Mouse (Mus musculus): ENCODE measurements around the gene Acta1. TPM values are rescaled to one million over a fixed set of nuclear protein-coding genes. Genes with fewer than 3 reads are reported as not detected.

Gene Acta1
- polyA plus RNA-seq (2015; fragmentation: Nextera tagmentation; extraction: Ambion mirVana): 396 and 411 TPM in 2 replicates

- peak; percentile 22; the same call in 1 of the 2 replicates for ATAC-seq (ENCODE audit: low FRiP score, low read depth)
- H3K9me3 ChIP-seq: no peaks in the 10 kb centered on the region
- H3K4me3 ChIP-seq: peak within 1 kb of the TSS; percentile 7
- no peak within 1 kb of the TSS for H3K27ac ChIP-seq
- H3K36me3 ChIP-seq: peaks cover 11% of the 10 kb centered on the region
- peaks cover 16% of the 10 kb centered on the region for H3K4me1 ChIP-seq
- H3K27me3 ChIP-seq: peaks cover 80% of the 10 kb centered on the region
- 18% methylated on average over 15 of the region's 15 CpGs for WGBS
- H3K9ac ChIP-seq: no peak within 1 kb of the TSS
- no peak within 1 kb of the TSS for H3K4me2 ChIP-seq (replicated peaks)
Measured at GRCm38 (mm10) chr8:123894502-123895097, at the start of gene Acta1. Acta1 (minus strand) TSS chr8:123894751.

GRCm38 (mm10) chr8:123929026-123929425 lies 34.5 kb upstream of the Acta1 start:
- no peak overlapping the region for H3K4me3 ChIP-seq
- H3K9ac ChIP-seq: no peak overlapping the region
- no peak for ATAC-seq (ENCODE audit: low FRiP score, low read depth)
- peaks cover 80% of the 10 kb centered on the region for H3K36me3 ChIP-seq
- H3K4me2 ChIP-seq (replicated peaks): no peak overlapping the region
- H3K4me1 ChIP-seq: no peaks in the 10 kb centered on the region
- H3K9me3 ChIP-seq: no peaks in the 10 kb centered on the region
- no peaks in the 10 kb centered on the region for H3K27me3 ChIP-seq
- H3K27ac ChIP-seq: no peak overlapping the region
- 89% methylated on average over 7 of the region's 7 CpGs for WGBS

- WGBS: 86% methylated on average over 3 of the region's 3 CpGs
- Histone ChIP-seq H3K9me3 (no peaks in the 10 kb centered on the region), H3K4me3 (no peak overlapping the region), H3K4me2 (replicated peaks) (no peak overlapping the region), H3K27me3 (no peaks in the 10 kb centered on the region), H3K36me3 (peaks cover 88% of the 10 kb centered on the region), H3K27ac (no peak overlapping the region), H3K4me1 (no peaks in the 10 kb centered on the region), H3K9ac (no peak overlapping the region)
- no peak for ATAC-seq (ENCODE audit: low FRiP score, low read depth)
Measured at GRCm38 (mm10) chr8:123925671-123926070, 31.1 kb upstream of the Acta1 start.

- H3K9me3 ChIP-seq: no peaks in the 10 kb centered on the region
- H3K9ac ChIP-seq: no peak overlapping the region
- H3K4me2 ChIP-seq (replicated peaks): no peak overlapping the region
- no peak overlapping the region for H3K27ac ChIP-seq
- 0 out of 2 replicates have a peak, but pooled peaks have one; percentile 54 for ATAC-seq (ENCODE audit: low FRiP score, low read depth)
- 16% methylated on average over 2 of the region's 2 CpGs for WGBS
- H3K4me1 ChIP-seq: no peaks in the 10 kb centered on the region
- no peak overlapping the region for H3K4me3 ChIP-seq
- H3K27me3 ChIP-seq: no peaks in the 10 kb centered on the region
- H3K36me3 ChIP-seq: peaks cover 88% of the 10 kb centered on the region
Measured at GRCm38 (mm10) chr8:123924719-123925118, 30.2 kb upstream of the Acta1 start.

- Histone ChIP-seq H3K4me3 (no peak overlapping the region), H3K4me2 (replicated peaks) (no peak overlapping the region), H3K9me3 (no peaks in the 10 kb centered on the region), H3K27ac (no peak overlapping the region), H3K36me3 (peaks cover 94% of the 10 kb centered on the region), H3K27me3 (no peaks in the 10 kb centered on the region), H3K4me1 (no peaks in the 10 kb centered on the region), H3K9ac (no peak overlapping the region)
- no peak for ATAC-seq (ENCODE audit: low FRiP score, low read depth)
- 96% methylated on average over 3 of the region's 3 CpGs for WGBS
Measured at GRCm38 (mm10) chr8:123914635-123915034, 20.1 kb upstream of the Acta1 start.

GRCm38 (mm10) chr8:123912265-123912664 lies 17.7 kb upstream of the Acta1 start:
- 83% methylated on average over 4 of the region's 4 CpGs for WGBS
- Histone ChIP-seq H3K4me3 (no peak overlapping the region), H3K9me3 (no peaks in the 10 kb centered on the region), H3K27ac (no peak overlapping the region), H3K9ac (no peak overlapping the region), H3K4me2 (replicated peaks) (no peak overlapping the region), H3K27me3 (no peaks in the 10 kb centered on the region), H3K4me1 (no peaks in the 10 kb centered on the region), H3K36me3 (peaks cover 95% of the 10 kb centered on the region)
- ATAC-seq (ENCODE audit: low FRiP score, low read depth): no peak

- H3K9me3 ChIP-seq: no peaks in the 10 kb centered on the region
- no peak overlapping the region for H3K4me3 ChIP-seq
- no peaks in the 10 kb centered on the region for H3K27me3 ChIP-seq
- no peak for ATAC-seq (ENCODE audit: low FRiP score, low read depth)
- H3K36me3 ChIP-seq: peaks cover 91% of the 10 kb centered on the region
- WGBS: 91% methylated on average over 6 of the region's 6 CpGs
- no peak overlapping the region for H3K4me2 ChIP-seq (replicated peaks)
- H3K27ac ChIP-seq: no peak overlapping the region
- H3K4me1 ChIP-seq: no peaks in the 10 kb centered on the region
- H3K9ac ChIP-seq: no peak overlapping the region
Measured at GRCm38 (mm10) chr8:123907604-123908003, 13.1 kb upstream of the Acta1 start.

- peaks cover 83% of the 10 kb centered on the region for H3K36me3 ChIP-seq
- ATAC-seq (ENCODE audit: low FRiP score, low read depth): no peak
- no peaks in the 10 kb centered on the region for H3K4me1 ChIP-seq
- H3K4me3 ChIP-seq: no peak overlapping the region
- no peak overlapping the region for H3K4me2 ChIP-seq (replicated peaks)
- H3K27me3 ChIP-seq: peaks cover 1% of the 10 kb centered on the region; the same call in 1 of the 2 replicates
- no peak overlapping the region for H3K9ac ChIP-seq
- H3K27ac ChIP-seq: no peak overlapping the region
- WGBS: 86% methylated on average over 7 of the region's 7 CpGs
- no peaks in the 10 kb centered on the region for H3K9me3 ChIP-seq
Measured at GRCm38 (mm10) chr8:123902653-123903052, 8.1 kb upstream of the Acta1 start.

- Histone ChIP-seq H3K4me1 (no peaks in the 10 kb centered on the region), H3K27ac (no peak overlapping the region), H3K9ac (no peak overlapping the region), H3K4me3 (no peak overlapping the region), H3K36me3 (peaks cover 56% of the 10 kb centered on the region), H3K4me2 (replicated peaks) (no peak overlapping the region), H3K27me3 (peaks cover 34% of the 10 kb centered on the region), H3K9me3 (no peaks in the 10 kb centered on the region)
- ATAC-seq (ENCODE audit: low FRiP score, low read depth): no peak
- WGBS: 89% methylated on average over 7 of the region's 7 CpGs
Measured at GRCm38 (mm10) chr8:123899366-123899765, 4.8 kb upstream of the Acta1 start.

GRCm38 (mm10) chr8:123898576-123898975 lies 4.0 kb upstream of the Acta1 start:
- H3K27me3 ChIP-seq: peaks cover 42% of the 10 kb centered on the region
- WGBS: 84% methylated on average over 5 of the region's 5 CpGs
- no peak overlapping the region for H3K4me2 ChIP-seq (replicated peaks)
- peaks cover 48% of the 10 kb centered on the region for H3K36me3 ChIP-seq
- H3K27ac ChIP-seq: no peak overlapping the region
- no peaks in the 10 kb centered on the region for H3K4me1 ChIP-seq
- H3K9ac ChIP-seq: no peak overlapping the region
- no peak for ATAC-seq (ENCODE audit: low FRiP score, low read depth)
- H3K4me3 ChIP-seq: no peak overlapping the region
- H3K9me3 ChIP-seq: no peaks in the 10 kb centered on the region

- H3K4me1 ChIP-seq: peaks cover 12% of the 10 kb centered on the region
- H3K9ac ChIP-seq: no peak overlapping the region
- no peak overlapping the region for H3K4me2 ChIP-seq (replicated peaks)
- H3K9me3 ChIP-seq: no peaks in the 10 kb centered on the region
- H3K27me3 ChIP-seq: peaks cover 60% of the 10 kb centered on the region
- no peak for ATAC-seq (ENCODE audit: low FRiP score, low read depth)
- no peak overlapping the region for H3K27ac ChIP-seq
- H3K36me3 ChIP-seq: peaks cover 30% of the 10 kb centered on the region
- no peak overlapping the region for H3K4me3 ChIP-seq
- 57% methylated on average over 10 of the region's 10 CpGs for whole genome bisulfite sequencing
Measured at GRCm38 (mm10) chr8:123896774-123897173, 2.2 kb upstream of the Acta1 start.

GRCm38 (mm10) chr8:123896366-123896761 lies 1.8 kb upstream of the Acta1 start:
- 59% methylated on average over 14 of the region's 14 CpGs for WGBS
- no peak for ATAC-seq (ENCODE audit: low FRiP score, low read depth)
- 0 out of 2 replicates have a peak overlapping the region, but pooled peaks have one; percentile 13 for H3K9ac ChIP-seq
- peaks cover 16% of the 10 kb centered on the region for H3K4me1 ChIP-seq
- no peak overlapping the region for H3K4me3 ChIP-seq
- no peak overlapping the region for H3K27ac ChIP-seq
- no peak overlapping the region for H3K4me2 ChIP-seq (replicated peaks)
- H3K27me3 ChIP-seq: peaks cover 64% of the 10 kb centered on the region
- H3K36me3 ChIP-seq: peaks cover 26% of the 10 kb centered on the region
- no peaks in the 10 kb centered on the region for H3K9me3 ChIP-seq
